Comparison of ENCODE assay signal across 29 mouse cellular contexts in genomic region chr12:83092001-83092400, GRCm38 (mm10).
DNase-seq lines count a peak whose midpoint lies in the region; ATAC-seq and TF ChIP-seq lines count a peak whose summit lies in the region.
"Had no signal": no experiment of that assay in that cellular context is flagged by ENCODE, and none has a peak within 500 bp of the region (broad histone marks: within the 10 kb centered on the region; RNA-seq: fewer than 3 reads in every experiment).

No protein-coding gene starts in this region.

- DNase-seq in liver = peak; percentile 31
- no peak for DNase-seq in liver, postnatal 0 days
- DNase-seq in cerebellum, adult 2 months = no peak
- DNase-seq in left cerebral cortex, adult 18-20 months (ENCODE audit: low spot score in 2 of 2) = no peak
- DNase-seq: adrenal gland, postnatal 14 days; B cell, adult 2 months; cerebellum, adult 11 months; cerebellum, adult 8-10 months; cerebellum, postnatal 10 days; cerebellum, postnatal 36 days; embryo, embryonic 11 days; gastrocnemius, postnatal 14 days; heart, adult 18-20 months; heart, postnatal 10 days; heart, postnatal 4 days had no signal

- peaks cover 5% of the 10 kb centered on the region; the same call in 1 of the 2 replicates for H3K4me1 ChIP-seq in liver, postnatal 0 days (ENCODE audit: insufficient read depth)
- peaks cover 34% of the 10 kb centered on the region for H3K4me1 ChIP-seq in liver, embryonic 12.5 days
- H3K4me1 ChIP-seq in liver, embryonic 15.5 days (replicated peaks) = peaks cover 23% of the 10 kb centered on the region
- no peaks in the 10 kb centered on the region for H3K4me1 ChIP-seq in cerebellum, adult 2 months (ENCODE audit: control insufficient read depth, insufficient read depth, low read length)
- H3K4me1 ChIP-seq: embryonic facial prominence, embryonic 13.5 days; forebrain, embryonic 12.5 days; hindbrain, embryonic 15.5 days had no signal

- no peak for TF ChIP-seq POLR2A in cerebellum, adult 2 months (IDR thresholded peaks at IDR 0.05; ENCODE audit: borderline replicate concordance, insufficient read depth, low read length)

- H3K4me2 ChIP-seq in liver, postnatal 0 days (ENCODE audit: low read depth, low read length) = no peak overlapping the region
- peak overlapping the region; percentile 15 for H3K4me2 ChIP-seq in liver, embryonic 12.5 days
- H3K4me2 ChIP-seq in liver, embryonic 15.5 days = no peak overlapping the region
- H3K4me2 ChIP-seq: embryonic facial prominence, embryonic 13.5 days; forebrain, embryonic 12.5 days; heart, embryonic 12.5 days; heart, embryonic 15.5 days; hindbrain, embryonic 15.5 days had no signal

- 0 out of 2 replicates have a peak, but pooled peaks cover 3% of the 10 kb centered on the region for H3K9me3 ChIP-seq in liver, postnatal 0 days (ENCODE audit: low read length)
- H3K9me3 ChIP-seq in liver, embryonic 12.5 days (replicated peaks) = no peaks in the 10 kb centered on the region
- H3K9me3 ChIP-seq in liver, embryonic 15.5 days (replicated peaks) = no peaks in the 10 kb centered on the region
- H3K9me3 ChIP-seq: embryonic facial prominence, embryonic 10.5 days; embryonic facial prominence, embryonic 13.5 days; forebrain, embryonic 12.5 days; G1E; heart, embryonic 12.5 days; heart, embryonic 15.5 days; hindbrain, embryonic 15.5 days had no signal

- no peak for TF ChIP-seq EP300 in liver, postnatal 0 days (IDR thresholded peaks at IDR 0.05; ENCODE audit: low read depth)

- no peaks in the 10 kb centered on the region for H3K27me3 ChIP-seq in liver, postnatal 0 days (ENCODE audit: insufficient read depth, low read length)
- no peaks in the 10 kb centered on the region for H3K27me3 ChIP-seq in liver, embryonic 12.5 days (replicated peaks)
- H3K27me3 ChIP-seq in liver, embryonic 15.5 days = no peaks in the 10 kb centered on the region
- no peaks in the 10 kb centered on the region for H3K27me3 ChIP-seq in cerebellum, adult 2 months (ENCODE audit: control insufficient read depth, insufficient read depth, low read length)
- H3K27me3 ChIP-seq: CH12.LX; embryonic facial prominence, embryonic 13.5 days; forebrain, embryonic 12.5 days; heart, embryonic 12.5 days; heart, embryonic 15.5 days; hindbrain, embryonic 15.5 days had no signal

- H3K36me3 ChIP-seq in liver, postnatal 0 days (replicated peaks; ENCODE audit: insufficient read depth, low read length) = no peaks in the 10 kb centered on the region
- H3K36me3 ChIP-seq in liver, embryonic 12.5 days = no peaks in the 10 kb centered on the region
- H3K36me3 ChIP-seq in liver, embryonic 15.5 days (replicated peaks) = no peaks in the 10 kb centered on the region
- H3K36me3 ChIP-seq: embryonic facial prominence, embryonic 10.5 days; embryonic facial prominence, embryonic 13.5 days; forebrain, embryonic 12.5 days; G1E; heart, embryonic 12.5 days; heart, embryonic 15.5 days; hindbrain, embryonic 15.5 days had no signal

- no peak for ATAC-seq in liver, postnatal 0 days
- peak; percentile 83 for ATAC-seq in liver, embryonic 12.5 days
- ATAC-seq in liver, embryonic 15.5 days (ENCODE audit: insufficient read depth) = peak; percentile 51; the same call in 1 of the 2 replicates
- ATAC-seq in megakaryocyte-erythroid progenitor cell, adult 5-6 weeks (replicated peaks; ENCODE audit: low FRiP score, low TSS enrichment, poor library complexity, severe bottlenecking) = peak; percentile 71
- ATAC-seq: forebrain, embryonic 16.5 days; Patski had no signal

- no peak overlapping the region for H3K9ac ChIP-seq in liver, postnatal 0 days (replicated peaks)
- H3K9ac ChIP-seq in liver, embryonic 12.5 days = peak overlapping the region; percentile 17; the same call in 1 of the 2 replicates
- no peak overlapping the region; the same call in 1 of the 2 replicates for H3K9ac ChIP-seq in liver, embryonic 15.5 days
- H3K9ac ChIP-seq: embryonic facial prominence, embryonic 13.5 days; forebrain, embryonic 12.5 days; heart, embryonic 12.5 days; heart, embryonic 15.5 days; hindbrain, embryonic 15.5 days had no signal

- H3K27ac ChIP-seq in liver, postnatal 0 days (ENCODE audit: low read depth) = no peak overlapping the region
- peak overlapping the region; percentile 43 for H3K27ac ChIP-seq in liver, embryonic 12.5 days
- H3K27ac ChIP-seq in liver, embryonic 15.5 days (replicated peaks) = 0 out of 2 replicates have a peak overlapping the region, but pooled peaks have one; percentile 20
- no peak overlapping the region for H3K27ac ChIP-seq in cerebellum, adult 2 months (ENCODE audit: insufficient read depth, low read length)
- H3K27ac ChIP-seq: embryonic facial prominence, embryonic 10.5 days; embryonic facial prominence, embryonic 13.5 days; forebrain, embryonic 12.5 days; heart, embryonic 15.5 days; hindbrain, embryonic 15.5 days had no signal

- 59% methylated on average over 7 of the region's 7 CpGs for WGBS in liver, postnatal 0 days (ENCODE audit: insufficient replicate concordance)
- 40% methylated on average over 7 of the region's 7 CpGs for WGBS in liver, embryonic 12.5 days (ENCODE audit: insufficient replicate concordance)
- WGBS in liver, embryonic 15.5 days (ENCODE audit: insufficient replicate concordance) = 50% methylated on average over 7 of the region's 7 CpGs
- 90% methylated on average over 7 of the region's 7 CpGs for WGBS in cerebellum, adult 2 months

- no peak overlapping the region for H3K4me3 ChIP-seq in liver, postnatal 0 days (ENCODE audit: low read depth, low read length)
- H3K4me3 ChIP-seq in liver, embryonic 12.5 days = no peak overlapping the region
- H3K4me3 ChIP-seq in liver, embryonic 15.5 days (replicated peaks) = no peak overlapping the region
- no peak overlapping the region for H3K4me3 ChIP-seq in cerebellum, adult 2 months (replicated peaks; ENCODE audit: insufficient read depth, low read depth, low read length)
- H3K4me3 ChIP-seq: embryonic facial prominence, embryonic 10.5 days; embryonic facial prominence, embryonic 13.5 days; erythroblast, embryonic 14.5 days; forebrain, embryonic 12.5 days; heart, embryonic 12.5 days; heart, embryonic 15.5 days; hindbrain, embryonic 15.5 days had no signal

- no peak for TF ChIP-seq CTCF in liver, postnatal 0 days (IDR thresholded peaks at IDR 0.05; ENCODE audit: low read depth)
- TF ChIP-seq CTCF in cerebellum, adult 2 months (IDR thresholded peaks at IDR 0.05; ENCODE audit: borderline replicate concordance, insufficient read depth, low read depth, low read length) = no peak

Comparison
In these comparisons a context has a peak if more than half of its experiments do, and no peak if none do; other contexts are left out.
1. H3K27ac ChIP-seq: peak in liver, embryonic 12.5 days (single experiment) and liver, embryonic 15.5 days (single experiment); none in liver, postnatal 0 days (single experiment) and cerebellum, adult 2 months (single experiment).